Mouse (Mus musculus) layer of hippocampus, adult 2 months (tissue): ENCODE data around the gene Isg20. TPM values are rescaled to one million over a fixed set of nuclear protein-coding genes. Genes with fewer than 3 reads are reported as not detected.

Source experiments
- DNase-seq, 2 experiments: peaks; one replicate each; pipeline ENCODE4 v3.0.0; 2022; ENCODE audit warnings: low spot score in 2 of 2
- H3K27ac ChIP-seq: fragments of 200-600 bp; 2 replicates; pipeline ENCODE4 v1.8.1; 2022
- H3K4me3 ChIP-seq: fragments of 200-600 bp; 2 replicates; pipeline ENCODE4 v1.8.1; 2022; ENCODE audit warnings: mild to moderate bottlenecking
- CTCF ChIP-seq: fragments of 200-600 bp; conservative IDR thresholded peaks from 2 replicates; pipeline ENCODE4 v1.8.1; 2022; ENCODE audit warnings: antibody characterized with exemption, mild to moderate bottlenecking, moderate library complexity
- microRNA-seq, 2 experiments: library from miRNA; unstranded; fragments of <30 nt; microRNA quantifications; one replicate each; pipeline ENCODE4 v1.2.0; 2021
- total RNA-seq, 2 experiments: library from RNA; stranded (reverse); gene quantifications; 2 replicates each; pipeline ENCODE4 v1.2.3; 2021

Gene Isg20
- total RNA-seq, 2 experiments from 2014 or later, result 0.34 to 0.49 TPM

GRCm38 (mm10) chr7:78940971-78941370 lies 27.7 kb downstream of the Isg20 start:
- no peak for DNase-seq
- H3K4me3 ChIP-seq, result no peak overlapping the region
- H3K27ac ChIP-seq, result no peak overlapping the region
- no peak for TF ChIP-seq CTCF

DNA sequence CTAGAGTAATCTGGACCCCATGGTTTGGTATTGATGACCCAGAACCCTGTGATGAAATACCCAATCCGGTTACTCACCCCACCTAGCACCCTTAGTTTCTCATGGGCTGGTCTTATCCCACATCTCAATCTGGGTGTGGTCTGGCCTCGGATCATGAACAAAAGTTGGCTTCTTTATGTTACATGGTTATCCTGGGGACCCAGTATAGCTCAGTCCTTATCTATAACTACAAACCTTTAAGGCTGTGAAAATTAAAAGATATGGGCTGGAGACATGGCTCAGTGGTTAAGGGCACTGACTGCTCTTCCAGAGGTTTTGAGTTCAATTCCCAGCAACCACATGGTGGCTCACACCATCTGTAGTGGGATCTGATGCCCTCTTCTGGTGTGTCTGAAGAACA lies 29.3 kb downstream of the Isg20 start:
- TF ChIP-seq CTCF, result no peak
- Histone ChIP-seq H3K4me3 (no peak overlapping the region), H3K27ac (no peak overlapping the region)
- DNase-seq, result no peak

GRCm38 (mm10) chr7:78953886-78954572 lies 40.8 kb downstream of the Isg20 start:
- no peak for TF ChIP-seq CTCF
- Histone ChIP-seq H3K4me3 (no peak overlapping the region), H3K27ac (no peak overlapping the region)
- no peak for DNase-seq

DNA sequence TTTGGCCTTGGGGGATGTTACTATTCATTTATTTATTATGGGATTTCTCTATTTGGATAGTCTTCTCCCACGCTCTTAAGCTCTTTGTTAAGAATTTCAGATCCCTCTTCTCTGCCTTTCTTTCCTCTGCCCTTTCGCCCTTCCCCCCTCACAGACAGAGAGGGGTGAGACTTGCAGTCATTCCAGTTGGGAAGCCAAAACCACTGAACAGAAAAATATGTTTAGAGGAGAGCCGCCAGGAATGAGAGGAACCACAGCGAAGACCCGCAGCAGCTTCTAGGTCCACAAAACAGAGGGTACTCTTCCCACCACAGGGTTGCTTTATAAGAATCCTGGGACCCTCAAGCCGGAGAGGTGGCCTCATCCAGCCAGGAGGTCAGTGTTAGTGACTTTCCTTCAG lies 41.4 kb downstream of the Isg20 start:
- Histone ChIP-seq H3K4me3 (no peak overlapping the region), H3K27ac (peak overlapping the region; percentile 36; the same call in 1 of the 2 replicates)
- no peak for DNase-seq
- no peak for TF ChIP-seq CTCF

- no peak overlapping the region for H3K4me3 ChIP-seq
- TF ChIP-seq CTCF, result no peak
- H3K27ac ChIP-seq, result peak overlapping the region; percentile 36; the same call in 1 of the 2 replicates
- no peak for DNase-seq
Observed at GRCm38 (mm10) chr7:78955086-78955485, 41.9 kb downstream of the Isg20 start.

- no peak overlapping the region for H3K4me3 ChIP-seq
- H3K27ac ChIP-seq, result no peak overlapping the region
- TF ChIP-seq CTCF, result no peak
- no peak for DNase-seq
Observed at GRCm38 (mm10) chr7:78958499-78959073, 45.4 kb downstream of the Isg20 start.

- no peak for TF ChIP-seq CTCF
- Histone ChIP-seq H3K27ac (no peak overlapping the region), H3K4me3 (no peak overlapping the region)
- DNase-seq, result no peak
Observed at GRCm38 (mm10) chr7:78963891-78964290, 50.7 kb downstream of the Isg20 start.

Small RNA genes within 50 kb of the gene (microRNA-seq; reads per million reads assigned to microRNA genes)
- gene Mir7-2, result 216 to 219 reads per million in 2 experiments

Other genes starting within 250 kb of the Isg20 start
- gene Ntrk3, start 175.4 kb upstream of the Isg20 start, total RNA-seq, result 100 to 1,000 TPM; 226 to 238 TPM
- 10 to 100 TPM; 42.8 to 46.5 TPM for gene Mrps11, start 130.3 kb upstream of the Isg20 start, total RNA-seq
- gene Mrpl46, start 129.9 kb upstream of the Isg20 start, total RNA-seq, result 10 to 100 TPM; 28.6 to 32.7 TPM
- gene Det1, start 66.2 kb upstream of the Isg20 start, total RNA-seq, result 1 to 10 TPM; 6.5 to 6.6 TPM
- 10 to 100 TPM; 20.8 to 23.7 TPM for gene Aen, start 17.6 kb upstream of the Isg20 start, total RNA-seq
- 1 to 10 TPM; 3.9 to 4.6 TPM for gene Acan, start 140.1 kb downstream of the Isg20 start, total RNA-seq
- gene Hapln3, start 217.6 kb downstream of the Isg20 start, total RNA-seq, result 1 to 10 TPM; 2.5 to 3.4 TPM
- gene Mfge8, start 235.6 kb downstream of the Isg20 start, total RNA-seq, result 100 to 1,000 TPM; 170 TPM